Mouse (Mus musculus): ENCODE measurements around the gene Cd200r1.

GRCm38 (mm10) chr16:44811544-44811943 is 46.0 kb downstream of the Cd200r1 start, which contains the start of gene Cd200r4:
- TF ChIP-seq MAX (IDR thresholded peaks at IDR 0.05; ENCODE audit: low read depth) = no peak
- TF ChIP-seq E2F4 (IDR thresholded peaks at IDR 0.05; ENCODE audit: insufficient read depth) = no peak
- no peak for TF ChIP-seq POLR2A (IDR thresholded peaks at IDR 0.05; ENCODE audit: insufficient read length, low read depth)

All from myocyte (in vitro differentiated cells).